Mouse (Mus musculus) heart, postnatal 0 days (tissue): ENCODE data around the gene Prr27. TPM values are rescaled to one million over a fixed set of nuclear protein-coding genes. Genes with fewer than 3 reads are reported as not detected.

ENCODE experiments used
- ATAC-seq: fragments of 200-750 bp; cut with Nextera tagmentation; 2 replicates; pipeline ENCODE4 v1.8.0; 2017; ENCODE audit warnings: low read depth, moderate number of reproducible peaks, moderate library complexity; ENCODE audit not compliant: insufficient read depth
- DNase-seq: peaks from one replicate; pipeline ENCODE4 v3.0.0-alpha.2; 2016; ENCODE audit warnings: low spot score
- H3K27ac ChIP-seq: fragments of 300-500 bp; sonication (generic); 2 replicates; pipeline ENCODE4 v1.5.1; 2014; ENCODE audit warnings: low read depth, mild to moderate bottlenecking
- H3K27me3 ChIP-seq: fragments of 300-500 bp; sonication (generic); 2 replicates; pipeline ENCODE4 v1.6.1; 2014; ENCODE audit warnings: low read length, mixed read lengths; ENCODE audit not compliant: control insufficient read depth, insufficient read depth
- H3K36me3 ChIP-seq: fragments of 300-500 bp; sonication (generic); replicated peaks from 2 replicates; pipeline ENCODE4 v1.6.1; 2014; ENCODE audit warnings: low read length, mixed read lengths; ENCODE audit not compliant: control insufficient read depth, insufficient read depth
- H3K4me1 ChIP-seq: fragments of 300-500 bp; sonication (generic); 2 replicates; pipeline ENCODE4 v1.6.1; 2014; ENCODE audit warnings: antibody characterized with exemption; ENCODE audit not compliant: control insufficient read depth, insufficient read depth
- H3K4me2 ChIP-seq: fragments of 300-500 bp; sonication (generic); 2 replicates; pipeline ENCODE4 v1.6.1; 2014; ENCODE audit warnings: low read depth, mild to moderate bottlenecking, low read length, moderate library complexity
- H3K4me3 ChIP-seq: fragments of 300-500 bp; sonication (generic); 2 replicates; pipeline ENCODE4 v1.5.1; 2014; ENCODE audit warnings: low read depth, low read length
- H3K9ac ChIP-seq: fragments of 300-500 bp; sonication (generic); replicated peaks from 2 replicates; pipeline ENCODE4 v1.6.1; 2014; ENCODE audit warnings: low read depth, low read length, mixed read lengths
- H3K9me3 ChIP-seq: fragments of 300-500 bp; sonication (generic); replicated peaks from 2 replicates; pipeline ENCODE4 v1.6.1; 2016; ENCODE audit warnings: low read length; ENCODE audit not compliant: control insufficient read depth
- CTCF ChIP-seq: IDR thresholded peaks from 2 replicates; pipeline ENCODE4 v1.5.1; 2016; ENCODE audit warnings: antibody characterized with exemption, control low read depth, low read depth
- EP300 ChIP-seq: IDR thresholded peaks from 2 replicates; pipeline ENCODE4 v1.6.1; 2016; ENCODE audit warnings: antibody characterized with exemption, low read depth
- WGBS: fragments of 180-500 bp; shearing (Covaris S2); extraction: QIAGEN DNeasy Blood & Tissue Kit; methylation state at CpG from one replicate; pipeline ENCODE4 v1.1.7; 2014; 5-methylcytosine and 5-hydroxymethylcytosine counted together
- polyA plus RNA-seq: library from polyadenylated mRNA; unstranded; fragments of >200 nt; fragmentation: Nextera tagmentation; extraction: Ambion mirVana; gene quantifications from 2 replicates; pipeline ENCODE4 v1.2.1, GENCODE M21; 2015
- total RNA-seq: library from RNA; depleted of rRNA; stranded (reverse); fragments of >200 nt; gene quantifications from 2 replicates; pipeline ENCODE4 v1.2.3, GENCODE M21; 2014; ENCODE audit warnings: low replicate concordance; rRNA removed

Prr27 gene
- not detected in 2 replicates for total RNA-seq
- not detected in 2 replicates for polyA plus RNA-seq

DNA sequence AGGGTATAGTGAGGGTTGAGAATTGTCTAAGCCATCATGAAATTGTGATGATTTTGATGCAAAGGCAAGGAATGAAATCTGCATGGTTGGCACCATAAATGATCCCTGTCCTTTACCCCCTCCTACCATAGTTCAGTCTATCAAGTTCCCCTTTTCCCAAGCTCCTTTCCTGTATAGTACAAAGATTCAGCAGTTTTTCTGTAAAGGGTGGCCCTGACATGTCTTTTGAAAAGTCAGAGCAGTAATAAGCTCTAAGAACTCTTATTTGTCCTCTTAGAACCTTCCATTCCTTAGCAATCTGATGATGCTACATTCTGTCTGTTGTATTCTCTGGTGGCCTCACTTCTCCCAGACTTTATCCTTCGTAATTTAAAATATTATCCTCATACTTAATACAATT lies at the start of gene Prr27:
Gene Prr27, plus strand, starts transcription at position 301 of the 400 bp plus-strand sequence.
- Histone ChIP-seq H3K36me3 (no peaks in the 10 kb centered on the region), H3K9me3 (no peaks in the 10 kb centered on the region), H3K4me2 (no peak within 1 kb of the TSS), H3K4me3 (no peak within 1 kb of the TSS), H3K9ac (no peak within 1 kb of the TSS), H3K27ac (no peak within 1 kb of the TSS), H3K4me1 (no peaks in the 10 kb centered on the region), H3K27me3 (no peaks in the 10 kb centered on the region)
- ATAC-seq (no peak), DNase-seq (no peak)
- 41% methylated on average over 1 of the region's 1 CpGs for WGBS
- no peak for TF ChIP-seq CTCF
- no peak for TF ChIP-seq EP300

DNA sequence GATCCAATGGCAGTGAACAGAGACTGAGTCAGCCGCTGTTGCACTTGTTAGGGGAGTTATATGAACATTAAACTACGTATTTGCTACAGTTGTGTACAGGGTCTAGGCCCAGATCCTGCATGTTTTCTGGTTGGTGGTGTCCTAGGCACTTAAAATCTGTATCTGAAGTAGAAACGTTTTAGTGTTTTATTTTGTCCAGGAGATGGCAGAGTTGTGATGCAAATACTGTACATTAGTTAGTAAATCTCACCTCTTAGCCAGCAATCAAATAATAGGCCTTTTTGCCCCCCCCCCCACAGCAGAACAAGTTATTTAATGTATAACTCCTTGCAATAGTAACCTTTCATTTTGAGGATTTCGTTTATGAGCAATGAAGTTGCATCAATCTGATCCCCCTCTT lies 42.8 kb upstream of the Prr27 start:
- no peak overlapping the region for H3K4me3 ChIP-seq
- TF ChIP-seq CTCF (no peak), EP300 (no peak)
- no peak overlapping the region for H3K27ac ChIP-seq
- H3K9me3 ChIP-seq: no peaks in the 10 kb centered on the region
- 39% methylated on average over 4 of the region's 4 CpGs for WGBS
- no peaks in the 10 kb centered on the region for H3K4me1 ChIP-seq
- no peaks in the 10 kb centered on the region for H3K27me3 ChIP-seq
- H3K36me3 ChIP-seq: no peaks in the 10 kb centered on the region
- no peak for DNase-seq
- H3K9ac ChIP-seq: no peak overlapping the region
- no peak overlapping the region for H3K4me2 ChIP-seq
- no peak for ATAC-seq

DNA sequence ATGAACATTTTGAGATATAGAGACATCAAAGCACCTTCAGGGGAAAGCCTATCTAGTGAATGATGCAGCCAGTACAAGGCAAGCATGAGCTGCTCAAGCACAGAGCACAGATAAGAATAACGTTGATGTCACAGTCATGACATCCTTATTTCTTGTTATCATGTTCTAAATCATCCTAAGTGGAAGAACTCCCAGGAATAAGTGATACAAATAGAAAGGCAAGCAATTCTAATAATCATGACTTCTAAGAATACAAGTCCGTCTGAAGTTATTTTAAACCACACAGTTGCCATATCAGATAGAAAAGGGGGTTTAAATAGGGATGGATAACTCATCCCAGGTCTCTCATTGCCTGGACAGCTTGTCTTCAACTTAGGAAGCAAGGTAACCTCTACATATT lies 17.7 kb upstream of the Prr27 start, which contains the start of gene Csn1s2b:
Gene Csn1s2b, plus strand, starts transcription at position 301 of the 400 bp plus-strand sequence.
- H3K36me3 ChIP-seq: no peaks in the 10 kb centered on the region
- ATAC-seq (no peak), DNase-seq (no peak)
- no peaks in the 10 kb centered on the region for H3K27me3 ChIP-seq
- H3K4me2 ChIP-seq: no peak within 1 kb of the TSS
- no peaks in the 10 kb centered on the region for H3K4me1 ChIP-seq
- no peak within 1 kb of the TSS for H3K27ac ChIP-seq
- H3K9ac ChIP-seq: no peak within 1 kb of the TSS
- TF ChIP-seq CTCF (no peak), EP300 (no peak)
- no peaks in the 10 kb centered on the region for H3K9me3 ChIP-seq
- 37% methylated on average over 2 of the region's 2 CpGs for WGBS
- H3K4me3 ChIP-seq: no peak within 1 kb of the TSS

DNA sequence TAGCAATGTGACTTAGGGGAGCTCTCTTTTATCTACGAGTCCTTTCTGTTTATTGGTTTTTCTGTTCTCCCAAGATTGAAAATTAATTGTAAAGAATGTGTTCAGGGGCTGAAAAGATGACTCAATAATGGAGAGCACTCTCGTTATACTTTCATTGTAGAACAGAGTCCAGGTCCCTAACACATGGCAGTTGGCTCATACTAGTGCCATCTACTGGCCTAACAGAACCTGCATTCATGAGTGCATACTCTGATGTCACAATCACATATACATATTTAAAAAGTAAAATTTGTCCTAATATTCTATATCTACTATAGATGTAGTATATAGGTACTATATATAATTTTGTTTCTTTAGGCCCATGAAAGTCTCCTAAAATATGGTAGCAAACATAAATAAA lies 16.2 kb upstream of the Prr27 start:
- no peaks in the 10 kb centered on the region for H3K36me3 ChIP-seq
- no peak overlapping the region for H3K4me2 ChIP-seq
- no peak for DNase-seq
- WGBS: 54% methylated on average over 2 of the region's 2 CpGs
- H3K4me1 ChIP-seq: no peaks in the 10 kb centered on the region
- ATAC-seq: no peak
- no peak for TF ChIP-seq CTCF
- no peak for TF ChIP-seq EP300
- H3K27ac ChIP-seq: no peak overlapping the region
- no peaks in the 10 kb centered on the region for H3K27me3 ChIP-seq
- no peak overlapping the region for H3K9ac ChIP-seq
- H3K9me3 ChIP-seq: no peaks in the 10 kb centered on the region
- no peak overlapping the region for H3K4me3 ChIP-seq

DNA sequence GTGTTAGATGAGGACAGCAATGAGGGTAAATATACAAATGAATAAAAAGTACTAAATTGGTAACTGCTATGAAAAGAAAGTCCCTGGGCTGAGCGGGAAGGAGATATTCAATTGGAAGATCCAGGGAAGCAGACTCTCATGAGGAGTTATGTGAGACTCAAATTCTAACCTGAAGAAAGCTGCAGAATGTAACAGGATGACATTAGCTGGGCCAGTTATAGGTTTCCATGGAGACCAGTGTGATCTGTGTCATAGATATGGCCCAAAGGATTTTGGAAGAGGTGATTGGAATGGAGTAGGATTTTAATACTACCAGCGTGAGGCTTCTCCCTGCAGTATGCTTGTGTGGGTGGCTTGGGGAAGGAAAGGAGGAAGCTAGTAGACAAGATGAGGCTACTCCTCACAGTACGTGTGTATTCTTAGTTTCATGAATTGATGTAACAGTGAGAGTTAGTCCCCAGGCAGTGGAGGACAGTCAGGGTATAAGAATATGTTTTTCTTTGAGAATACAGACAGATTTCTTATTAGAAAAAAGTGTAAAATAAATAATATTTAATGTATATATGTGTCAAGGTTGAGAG lies 29.7 kb downstream of the Prr27 start:
- no peak for ATAC-seq
- Histone ChIP-seq H3K27ac (no peak overlapping the region), H3K4me3 (no peak overlapping the region), H3K4me2 (no peak overlapping the region), H3K9me3 (no peaks in the 10 kb centered on the region), H3K27me3 (no peaks in the 10 kb centered on the region), H3K4me1 (no peaks in the 10 kb centered on the region), H3K9ac (no peak overlapping the region), H3K36me3 (no peaks in the 10 kb centered on the region)
- no peak for DNase-seq
- TF ChIP-seq EP300: no peak
- no peak for TF ChIP-seq CTCF
- WGBS: 64% methylated on average over 3 of the region's 3 CpGs

DNA sequence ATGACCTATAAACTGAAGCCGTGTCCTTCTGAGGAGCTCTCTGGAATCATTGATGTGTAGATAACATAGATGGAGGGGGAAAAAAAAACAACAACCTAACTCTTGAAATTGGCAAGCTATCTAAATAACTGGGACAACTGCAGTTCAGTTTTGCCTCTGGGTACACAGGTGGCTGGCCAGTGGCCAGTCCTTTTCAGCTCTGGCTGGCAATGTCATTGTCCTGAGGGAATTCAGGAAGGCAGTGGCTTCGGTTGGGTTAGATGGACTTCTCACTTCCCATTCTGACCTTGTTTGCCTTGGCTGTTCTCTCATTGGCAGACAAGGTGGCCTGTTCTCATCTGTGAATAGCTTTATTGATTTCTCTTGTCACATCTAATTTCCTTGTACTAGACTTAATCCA lies 44.6 kb downstream of the Prr27 start:
- no peak for TF ChIP-seq EP300
- no peak for TF ChIP-seq CTCF
- no peak overlapping the region for H3K4me3 ChIP-seq
- H3K36me3 ChIP-seq: no peaks in the 10 kb centered on the region
- no peak overlapping the region for H3K4me2 ChIP-seq
- no peaks in the 10 kb centered on the region for H3K9me3 ChIP-seq
- 56% methylated on average over 2 of the region's 2 CpGs for WGBS
- DNase-seq: no peak
- no peak for ATAC-seq
- H3K27me3 ChIP-seq: no peaks in the 10 kb centered on the region
- no peak overlapping the region for H3K9ac ChIP-seq
- H3K4me1 ChIP-seq: no peaks in the 10 kb centered on the region
- H3K27ac ChIP-seq: no peak overlapping the region
